Mouse (Mus musculus) lung, adult 10 weeks (tissue): ENCODE results near the gene Mcpt9. TPM values are rescaled to one million over a fixed set of nuclear protein-coding genes. Genes with fewer than 3 reads are reported as not detected.

Experiments
- polyA plus RNA-seq: library from polyadenylated mRNA; stranded (reverse); fragments of 350-450 nt; fragmentation: Illumina TruSeq; extraction: RNeasy Lipid Tissue Mini Kit (QIAGEN cat#74804); gene quantifications from one replicate; pipeline ENCODE4 v1.2.3, GENCODE M21; 2014; ENCODE audit warnings: low read depth, low replicate concordance; ENCODE audit not compliant: insufficient read depth

Mcpt9 gene
- not detected for polyA plus RNA-seq

DNA sequence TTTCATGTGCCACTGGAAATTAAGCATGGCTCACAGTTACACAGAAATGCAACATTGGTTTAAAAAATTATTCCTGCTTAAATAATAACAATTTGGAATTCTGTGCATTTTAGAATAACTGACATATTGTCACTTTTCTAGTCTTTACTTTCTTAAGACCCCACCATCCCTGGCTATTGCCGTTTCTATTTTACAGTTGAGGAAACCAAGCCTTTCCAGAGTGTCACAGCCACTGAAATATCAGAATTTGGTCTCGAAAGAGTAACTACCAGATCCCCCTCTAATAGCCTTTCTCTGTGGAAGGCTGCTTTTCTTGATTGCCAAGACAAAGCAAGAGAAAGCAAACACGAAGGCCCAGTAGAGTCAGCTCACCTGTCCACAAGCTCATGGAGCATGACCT is at the start of gene Mcpt9:
Gene Mcpt9, minus strand, starts transcription at position 101 of the 400 bp plus-strand sequence.

DNA sequence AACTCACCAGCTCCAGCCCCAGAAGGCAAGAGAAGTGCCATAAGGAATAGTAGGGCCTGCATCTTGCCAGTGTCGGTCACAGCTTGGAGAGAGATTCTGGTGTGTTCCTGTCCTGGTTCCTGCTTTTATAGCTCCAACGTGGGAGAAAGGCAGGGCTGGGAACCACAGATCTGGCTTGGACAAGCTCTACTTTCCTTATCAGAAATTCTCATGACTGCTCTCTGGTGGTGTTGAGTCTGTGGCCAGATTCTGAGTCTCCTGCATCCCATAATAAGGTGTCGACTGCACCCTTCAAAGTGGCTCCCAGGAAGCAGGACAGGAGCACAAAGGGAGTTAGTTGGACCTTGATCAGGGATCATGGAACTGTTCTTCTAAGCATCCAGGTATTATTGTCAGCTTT is 31.9 kb upstream of the Mcpt9 start, which contains the start of gene Mcpt4:
Gene Mcpt4, minus strand, starts transcription at position 101 of the 400 bp plus-strand sequence.

DNA sequence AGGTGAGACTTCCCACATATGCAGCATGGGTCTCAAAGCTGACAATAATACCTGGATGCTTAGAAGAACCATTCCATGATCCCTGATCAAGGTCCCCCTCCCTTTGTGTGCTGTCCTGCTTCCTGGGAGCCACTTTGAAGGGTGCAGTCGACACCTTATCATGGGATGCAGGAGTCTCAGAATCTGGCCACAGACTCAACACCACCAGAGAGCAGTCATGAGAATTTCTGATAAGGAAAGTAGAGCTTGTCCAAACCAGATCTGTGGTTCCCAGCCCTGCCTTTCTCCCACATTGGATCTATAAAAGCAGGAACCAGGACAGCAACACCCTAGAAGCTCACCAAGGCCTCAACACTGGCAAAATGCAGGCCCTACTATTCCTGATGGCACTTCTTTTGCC is 11.5 kb upstream of the Mcpt9 start, which contains the start of gene Mcpt2:
Gene Mcpt2, plus strand, starts transcription at position 250 of the 400 bp plus-strand sequence.

DNA sequence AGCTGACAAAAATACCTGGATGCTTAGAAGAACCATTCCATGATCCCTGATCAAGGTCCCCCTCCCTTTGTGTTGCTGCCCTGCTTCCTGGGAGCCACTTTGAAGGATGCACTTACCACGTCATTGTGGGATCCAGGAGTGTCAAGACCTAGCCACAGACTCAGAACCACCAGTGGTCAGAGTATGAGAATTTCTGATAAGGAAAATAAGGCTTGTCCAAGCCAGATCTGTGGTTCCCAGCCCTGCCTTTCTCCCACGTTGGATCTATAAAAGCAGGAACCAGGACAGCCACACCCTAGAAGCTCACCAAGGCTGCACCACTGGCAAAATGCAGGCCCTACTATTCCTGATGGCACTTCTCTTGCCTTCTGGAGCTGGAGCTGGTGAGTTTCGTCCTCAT is 12.6 kb downstream of the Mcpt9 start, which contains the start of gene Mcpt1:
Gene Mcpt1, plus strand, starts transcription at position 301 of the 400 bp plus-strand sequence.

Other genes starting within 250 kb of the Mcpt9 start
- gene Adcy4, start 246.4 kb downstream of the Mcpt9 start, polyA plus RNA-seq: 32.6 TPM
- 7.7 TPM for gene Ripk3, start 241.6 kb downstream of the Mcpt9 start, polyA plus RNA-seq
- 7.2 TPM for gene Nfatc4, start 207.4 kb downstream of the Mcpt9 start, polyA plus RNA-seq
- 2.9 TPM for gene Nynrin, start 176.5 kb downstream of the Mcpt9 start, polyA plus RNA-seq
- 0.04 TPM for gene Cbln3, start 146.1 kb downstream of the Mcpt9 start, polyA plus RNA-seq
- gene Khnyn, start 145.5 kb downstream of the Mcpt9 start, polyA plus RNA-seq: 10.6 TPM
- 34.3 TPM for gene Sdr39u1, start 130.2 kb downstream of the Mcpt9 start, polyA plus RNA-seq
- gene Cma1, start 85.8 kb downstream of the Mcpt9 start, polyA plus RNA-seq: 4.9 TPM
- gene Cma2, start 79.5 kb downstream of the Mcpt9 start, polyA plus RNA-seq: not detected
- gene Mcpt1, start 12.5 kb downstream of the Mcpt9 start, polyA plus RNA-seq: not detected
- not detected for gene Mcpt2, start 11.5 kb upstream of the Mcpt9 start, polyA plus RNA-seq
- 4.0 TPM for gene Mcpt4, start 31.8 kb upstream of the Mcpt9 start, polyA plus RNA-seq
- gene Mcpt8, start 54.8 kb upstream of the Mcpt9 start, polyA plus RNA-seq: 0.31 TPM
- gene Ctsg, start 72.1 kb upstream of the Mcpt9 start, polyA plus RNA-seq: not detected
- gene Gzme, start 90.1 kb upstream of the Mcpt9 start, polyA plus RNA-seq: not detected
- gene Gzmd, start 102.1 kb upstream of the Mcpt9 start, polyA plus RNA-seq: not detected
- not detected for gene Gzmg, start 129.1 kb upstream of the Mcpt9 start, polyA plus RNA-seq
- not detected for gene Gzmn, start 144.1 kb upstream of the Mcpt9 start, polyA plus RNA-seq
- gene Gzmf, start 180.9 kb upstream of the Mcpt9 start, polyA plus RNA-seq: not detected
- gene Gzmc, start 204.2 kb upstream of the Mcpt9 start, polyA plus RNA-seq: not detected
- 4.9 TPM for gene Gzmb, start 231.8 kb upstream of the Mcpt9 start, polyA plus RNA-seq